Mouse (Mus musculus) stomach, postnatal 0 days (tissue): Measurements from ENCODE around the gene Ankrd6. TPM values are rescaled to one million over a fixed set of nuclear protein-coding genes. Genes with fewer than 3 reads are reported as not detected.

Experiments used
- ATAC-seq: fragments of 200-750 bp; cut with Nextera tagmentation; 2 replicates; pipeline ENCODE4 v1.8.0; 2017; ENCODE audit not compliant: low FRiP score, low TSS enrichment
- DNase-seq: peaks from one replicate; pipeline ENCODE4 v3.0.0-alpha.2; 2016; ENCODE audit warnings: low spot score
- H3K27ac ChIP-seq: fragments of 300-500 bp; sonication (generic); replicated peaks from 2 replicates; pipeline ENCODE4 v1.5.1; 2014; ENCODE audit warnings: mild to moderate bottlenecking, control low read depth
- H3K27me3 ChIP-seq: fragments of 300-500 bp; sonication (generic); 2 replicates; pipeline ENCODE4 v1.6.1; 2014; ENCODE audit warnings: low read length; ENCODE audit not compliant: control insufficient read depth, insufficient read depth
- H3K36me3 ChIP-seq: fragments of 300-500 bp; sonication (generic); 2 replicates; pipeline ENCODE4 v1.6.1; 2014; ENCODE audit warnings: low read length, mixed read lengths; ENCODE audit not compliant: control insufficient read depth, insufficient read depth
- H3K4me1 ChIP-seq: fragments of 300-500 bp; sonication (generic); replicated peaks from 2 replicates; pipeline ENCODE4 v1.6.1; 2014; ENCODE audit warnings: antibody characterized with exemption; ENCODE audit not compliant: control insufficient read depth, insufficient read depth
- H3K4me2 ChIP-seq: fragments of 300-500 bp; sonication (generic); replicated peaks from 2 replicates; pipeline ENCODE4 v1.6.1; 2014; ENCODE audit warnings: low read depth, mild to moderate bottlenecking, control low read depth, moderate library complexity
- H3K4me3 ChIP-seq: fragments of 300-500 bp; sonication (generic); 2 replicates; pipeline ENCODE4 v1.5.1; 2014; ENCODE audit warnings: low read depth, low read length, control low read depth
- H3K9ac ChIP-seq: fragments of 300-500 bp; sonication (generic); 2 replicates; pipeline ENCODE4 v1.6.1; 2014; ENCODE audit warnings: mild to moderate bottlenecking, low read length, control low read depth, mixed read lengths
- H3K9me3 ChIP-seq: fragments of 300-500 bp; sonication (generic); 2 replicates; pipeline ENCODE4 v1.6.1; 2016; ENCODE audit warnings: low read length; ENCODE audit not compliant: control insufficient read depth
- CTCF ChIP-seq: IDR thresholded peaks from 2 replicates; pipeline ENCODE4 v1.5.1; 2016; ENCODE audit warnings: antibody characterized with exemption, low read depth, mild to moderate bottlenecking, moderate library complexity
- EP300 ChIP-seq: optimal IDR thresholded peaks from 2 replicates; pipeline ENCODE3; 2016; ENCODE audit warnings: antibody characterized with exemption
- WGBS: fragments of 180-500 bp; shearing (Covaris S2); extraction: QIAGEN DNeasy Blood & Tissue Kit; methylation state at CpG from one replicate; pipeline ENCODE4 v1.1.7; 2014; 5-methylcytosine and 5-hydroxymethylcytosine counted together
- polyA plus RNA-seq: library from polyadenylated mRNA; unstranded; fragments of >200 nt; fragmentation: Nextera tagmentation; extraction: Ambion mirVana; gene quantifications from 2 replicates; pipeline ENCODE4 v1.2.1, GENCODE M21; 2015

Gene Ankrd6
- polyA plus RNA-seq, 1 experiment from 2014 or later, result 2.2 TPM

DNA sequence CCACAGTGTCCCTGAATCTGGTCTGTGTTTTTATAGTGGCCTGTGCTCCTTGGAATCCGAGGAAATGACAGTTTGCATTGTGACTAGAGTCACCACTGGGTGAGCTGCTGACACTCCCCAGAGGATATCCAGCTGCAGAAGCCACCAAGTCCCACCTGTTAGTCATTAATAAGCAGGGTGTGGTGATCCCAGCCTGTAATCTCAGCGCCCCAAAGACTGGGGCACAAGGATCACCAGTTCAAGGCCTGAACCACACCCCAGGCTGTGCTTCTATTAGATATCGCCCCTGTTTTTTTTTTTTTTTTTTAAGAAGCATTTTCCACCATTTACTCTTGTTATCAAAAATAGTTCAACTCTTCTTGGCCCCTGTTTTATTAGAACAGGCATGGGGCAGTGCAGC is 36.4 kb upstream of the Ankrd6 start:
- no peak for DNase-seq
- Histone ChIP-seq H3K36me3 (no peaks in the 10 kb centered on the region), H3K9ac (no peak overlapping the region), H3K4me1 (no peaks in the 10 kb centered on the region), H3K4me3 (no peak overlapping the region), H3K9me3 (no peaks in the 10 kb centered on the region), H3K27me3 (no peaks in the 10 kb centered on the region), H3K27ac (no peak overlapping the region), H3K4me2 (no peak overlapping the region)
- no peak for TF ChIP-seq CTCF
- TF ChIP-seq EP300, result no peak
- no peak for ATAC-seq
- 46% methylated on average over 3 of the region's 3 CpGs for WGBS

DNA sequence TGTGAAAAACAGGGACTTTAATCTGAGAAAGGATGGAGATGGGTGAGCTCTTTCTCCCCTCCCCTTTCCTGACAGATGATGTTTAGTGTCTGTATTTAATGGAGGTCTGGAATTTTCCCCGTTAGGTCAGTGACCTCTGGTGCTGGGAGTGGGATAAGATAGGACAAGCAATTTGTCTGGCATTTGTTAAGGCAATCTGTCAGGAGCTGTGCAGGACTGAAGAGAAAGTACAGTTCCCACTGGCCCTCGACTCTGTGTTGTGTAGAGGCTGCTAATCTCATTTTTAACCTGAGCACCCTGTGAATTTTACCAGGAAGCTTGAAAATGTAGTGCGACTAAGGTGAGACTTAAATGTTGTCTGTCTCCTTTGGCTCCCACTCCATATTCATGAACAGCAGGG is 35.0 kb upstream of the Ankrd6 start:
- ATAC-seq (no peak), DNase-seq (no peak)
- TF ChIP-seq CTCF (no peak), EP300 (no peak)
- 24% methylated on average over 3 of the region's 3 CpGs for WGBS
- Histone ChIP-seq H3K27ac (no peak overlapping the region), H3K9me3 (no peaks in the 10 kb centered on the region), H3K27me3 (no peaks in the 10 kb centered on the region), H3K4me2 (no peak overlapping the region), H3K9ac (no peak overlapping the region), H3K4me3 (no peak overlapping the region), H3K36me3 (no peaks in the 10 kb centered on the region), H3K4me1 (no peaks in the 10 kb centered on the region)

- Histone ChIP-seq H3K27ac (no peak overlapping the region), H3K9me3 (no peaks in the 10 kb centered on the region), H3K27me3 (no peaks in the 10 kb centered on the region), H3K9ac (no peak overlapping the region), H3K36me3 (no peaks in the 10 kb centered on the region), H3K4me2 (peak overlapping the region; percentile 100), H3K4me3 (peak overlapping the region; percentile 70), H3K4me1 (no peaks in the 10 kb centered on the region)
- WGBS, result 37% methylated on average over 13 of the region's 13 CpGs
- TF ChIP-seq EP300 (no peak), CTCF (peak; percentile 50)
- no peak for DNase-seq
- no peak for ATAC-seq
Observed at GRCm38 (mm10) chr4:32984801-32985675, 34.4 kb upstream of the Ankrd6 start.

- H3K27me3 ChIP-seq, result no peaks in the 10 kb centered on the region
- no peak overlapping the region for H3K9ac ChIP-seq
- DNase-seq (no peak), ATAC-seq (no peak)
- H3K4me3 ChIP-seq, result peak overlapping the region; percentile 70
- no peaks in the 10 kb centered on the region for H3K36me3 ChIP-seq
- TF ChIP-seq CTCF (no peak), EP300 (no peak)
- no peaks in the 10 kb centered on the region for H3K4me1 ChIP-seq
- 4% methylated on average over 13 of the region's 13 CpGs for WGBS
- H3K9me3 ChIP-seq, result no peaks in the 10 kb centered on the region
- no peak overlapping the region for H3K27ac ChIP-seq
- peak overlapping the region; percentile 100 for H3K4me2 ChIP-seq
Observed at GRCm38 (mm10) chr4:32984242-32984641, 33.6 kb upstream of the Ankrd6 start.

GRCm38 (mm10) chr4:32983176-32984155 is 32.8 kb upstream of the Ankrd6 start:
- Histone ChIP-seq H3K9me3 (no peaks in the 10 kb centered on the region), H3K9ac (peak overlapping the region; percentile 61), H3K4me1 (no peaks in the 10 kb centered on the region), H3K4me2 (peak overlapping the region; percentile 100), H3K27ac (no peak overlapping the region), H3K27me3 (no peaks in the 10 kb centered on the region), H3K36me3 (no peaks in the 10 kb centered on the region), H3K4me3 (peak overlapping the region; percentile 70)
- 1% methylated on average over 76 of the region's 94 CpGs for WGBS
- peak; percentile 70 for DNase-seq
- TF ChIP-seq EP300 (no peak), CTCF (no peak)
- peak; percentile 87 for ATAC-seq
